Mouse (Mus musculus): ENCODE data around the gene E030025P04Rik. TPM values are rescaled to one million over a fixed set of nuclear protein-coding genes. Genes with fewer than 3 reads are reported as not detected.

Gene E030025P04Rik
- polyA plus RNA-seq (2012; rRNA removed): not detected in 2 replicates

DNA sequence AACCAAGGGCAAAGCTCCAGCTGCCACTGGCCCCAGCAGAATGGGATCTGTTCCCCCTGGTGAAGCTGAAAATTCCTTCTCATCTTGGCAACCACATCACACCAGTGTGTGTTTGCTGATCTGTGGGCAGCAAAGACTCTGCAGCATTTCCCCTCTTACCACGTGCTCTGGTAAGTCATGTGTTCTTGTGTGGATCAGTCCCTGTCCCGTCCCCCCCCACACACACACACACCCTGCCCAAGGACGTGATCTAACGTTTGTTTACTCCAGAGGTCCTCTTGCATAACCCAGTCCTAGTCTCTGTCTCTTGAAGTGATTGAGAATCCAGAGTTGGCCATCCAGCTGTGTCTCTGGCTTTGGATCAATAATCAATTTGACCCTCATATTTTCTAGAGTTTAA is at the start of gene E030025P04Rik:
TSS of gene E030025P04Rik (minus strand) at position 134 of the 400 bp plus-strand sequence.
- H3K4me1 ChIP-seq (ENCODE audit: control insufficient read depth, insufficient read depth, low read length): no peaks in the 10 kb centered on the region
- H3K4me3 ChIP-seq (replicated peaks; ENCODE audit: insufficient read depth, low read depth, low read length): no peak within 1 kb of the TSS
- no peaks in the 10 kb centered on the region for H3K27me3 ChIP-seq (ENCODE audit: control insufficient read depth, insufficient read depth, low read length)
- H3K27ac ChIP-seq (ENCODE audit: insufficient read depth, low read length): no peak within 1 kb of the TSS
- WGBS: 61% methylated on average over 4 of the region's 4 CpGs
- no peak for TF ChIP-seq POLR2A (IDR thresholded peaks at IDR 0.05; ENCODE audit: borderline replicate concordance, insufficient read depth, low read length)
- TF ChIP-seq CTCF (IDR thresholded peaks at IDR 0.05; ENCODE audit: borderline replicate concordance, insufficient read depth, low read depth, low read length): no peak
- DNase-seq: no peak

DNA sequence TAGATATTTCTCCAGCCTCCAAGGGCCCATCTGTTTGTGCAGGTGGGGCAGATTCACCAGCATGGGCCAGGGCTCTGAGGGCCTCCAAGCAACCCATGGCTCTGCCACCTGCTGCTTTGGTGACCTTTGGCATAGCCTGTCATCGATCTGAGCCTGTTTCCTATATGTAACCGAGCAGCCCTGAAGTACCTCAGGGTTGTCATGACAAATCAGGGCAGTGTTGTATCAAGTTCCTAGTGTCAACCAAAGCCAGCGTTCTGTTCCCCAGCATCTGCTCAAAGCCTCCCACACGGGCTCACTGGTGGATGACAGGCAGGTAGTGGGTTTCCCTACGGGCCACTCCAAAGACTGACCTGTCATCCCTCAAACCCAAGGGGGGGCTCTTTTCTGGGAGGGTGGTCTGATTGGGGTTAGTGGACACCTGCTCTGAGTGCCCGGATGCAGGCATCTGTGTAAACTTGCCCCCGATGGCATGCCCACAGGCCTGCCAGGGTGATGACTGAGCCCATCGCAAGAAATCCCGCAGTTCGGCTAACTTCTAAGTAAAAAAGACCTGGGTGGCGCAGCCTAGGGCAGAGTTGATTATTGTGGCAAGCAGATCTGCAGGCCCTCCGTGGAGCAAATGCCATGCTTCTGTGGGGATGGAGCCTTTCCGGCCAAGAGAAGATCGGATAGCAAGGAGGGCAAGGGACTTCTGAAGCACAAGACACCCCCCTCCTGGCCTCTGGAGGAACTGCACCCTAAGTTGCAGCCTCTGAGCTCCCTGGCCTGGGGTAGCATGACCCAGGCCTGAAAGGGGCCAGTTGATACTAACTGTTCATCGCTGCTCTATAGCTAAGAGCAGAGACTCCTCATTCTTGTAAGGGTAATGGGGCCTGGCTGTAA is 48.7 kb upstream of the E030025P04Rik start:
- TF ChIP-seq POLR2A (IDR thresholded peaks at IDR 0.05; ENCODE audit: borderline replicate concordance, insufficient read depth, low read length) (no peak), CTCF (IDR thresholded peaks at IDR 0.05; ENCODE audit: borderline replicate concordance, insufficient read depth, low read depth, low read length) (peak; percentile 93)
- Histone ChIP-seq H3K27ac (ENCODE audit: insufficient read depth, low read length) (no peak overlapping the region), H3K4me1 (ENCODE audit: control insufficient read depth, insufficient read depth, low read length) (no peaks in the 10 kb centered on the region; the same call in 1 of the 2 replicates), H3K27me3 (ENCODE audit: control insufficient read depth, insufficient read depth, low read length) (no peaks in the 10 kb centered on the region), H3K4me3 (replicated peaks; ENCODE audit: insufficient read depth, low read depth, low read length) (no peak overlapping the region)
- peak; percentile 59 to 78 for DNase-seq
- 29% methylated on average over 15 of the region's 15 CpGs for WGBS

DNA sequence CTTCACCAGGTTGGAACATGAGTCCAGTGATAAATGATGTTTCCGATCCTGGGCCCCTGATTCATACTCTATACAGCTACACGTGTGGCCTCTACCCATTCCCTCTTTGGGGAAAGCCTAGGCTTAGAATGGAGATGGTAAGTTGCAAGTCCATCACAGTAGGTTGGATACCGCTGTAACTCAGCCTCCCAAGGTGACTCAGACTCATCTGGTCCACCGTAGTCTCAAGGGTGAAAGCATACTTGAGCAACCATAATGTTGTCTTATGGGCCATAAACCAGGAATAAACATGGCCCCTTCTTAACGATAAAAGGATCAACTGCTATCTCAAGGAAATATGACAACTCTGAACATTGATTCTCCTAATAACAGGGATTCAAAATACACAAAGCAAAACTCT is 44.1 kb upstream of the E030025P04Rik start:
- H3K27ac ChIP-seq (ENCODE audit: insufficient read depth, low read length): no peak overlapping the region
- H3K4me1 ChIP-seq (ENCODE audit: control insufficient read depth, insufficient read depth, low read length): peaks cover 8% of the 10 kb centered on the region; the same call in 1 of the 2 replicates
- WGBS: 93% methylated on average over 5 of the region's 5 CpGs
- H3K27me3 ChIP-seq (ENCODE audit: control insufficient read depth, insufficient read depth, low read length): no peaks in the 10 kb centered on the region; the same call in 1 of the 2 replicates
- TF ChIP-seq CTCF (IDR thresholded peaks at IDR 0.05; ENCODE audit: borderline replicate concordance, insufficient read depth, low read depth, low read length) (no peak), POLR2A (IDR thresholded peaks at IDR 0.05; ENCODE audit: borderline replicate concordance, insufficient read depth, low read length) (no peak)
- DNase-seq: no peak
- H3K4me3 ChIP-seq (replicated peaks; ENCODE audit: insufficient read depth, low read depth, low read length): no peak overlapping the region

DNA sequence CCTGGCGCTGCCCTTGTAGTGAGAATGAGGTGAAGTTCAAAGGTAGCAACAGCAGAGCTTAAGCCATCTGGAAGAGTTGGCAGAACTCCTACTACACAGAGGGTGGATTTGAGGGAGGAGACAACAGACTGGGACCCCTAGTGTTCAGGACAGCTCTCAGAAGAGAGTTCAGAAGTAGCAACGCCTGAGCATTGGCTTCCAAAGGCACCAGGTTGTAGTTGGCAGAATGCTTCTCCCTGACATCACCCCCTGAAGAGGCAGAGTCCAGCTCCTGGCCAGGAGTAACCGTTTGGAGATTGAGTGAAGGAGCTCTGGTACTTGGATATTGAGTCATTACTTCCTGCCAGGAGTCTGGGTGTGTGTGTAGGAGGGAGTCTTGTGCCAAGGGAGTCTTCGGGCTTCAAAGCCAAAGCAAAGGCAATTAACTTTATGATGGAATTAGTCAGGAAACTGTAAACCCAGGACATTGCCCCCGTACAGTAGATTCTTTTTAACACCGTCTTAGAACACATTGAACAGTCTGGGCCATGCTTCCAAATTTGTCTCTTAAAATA is 43.5 kb upstream of the E030025P04Rik start:
- Histone ChIP-seq H3K27me3 (ENCODE audit: control insufficient read depth, insufficient read depth, low read length) (no peaks in the 10 kb centered on the region; the same call in 1 of the 2 replicates), H3K4me1 (ENCODE audit: control insufficient read depth, insufficient read depth, low read length) (peaks cover 8% of the 10 kb centered on the region; the same call in 1 of the 2 replicates), H3K27ac (ENCODE audit: insufficient read depth, low read length) (no peak overlapping the region), H3K4me3 (replicated peaks; ENCODE audit: insufficient read depth, low read depth, low read length) (no peak overlapping the region)
- no peak for TF ChIP-seq CTCF (IDR thresholded peaks at IDR 0.05; ENCODE audit: borderline replicate concordance, insufficient read depth, low read depth, low read length)
- DNase-seq: peak; percentile 30 to 52
- WGBS: 30% methylated on average over 6 of the region's 6 CpGs

DNA sequence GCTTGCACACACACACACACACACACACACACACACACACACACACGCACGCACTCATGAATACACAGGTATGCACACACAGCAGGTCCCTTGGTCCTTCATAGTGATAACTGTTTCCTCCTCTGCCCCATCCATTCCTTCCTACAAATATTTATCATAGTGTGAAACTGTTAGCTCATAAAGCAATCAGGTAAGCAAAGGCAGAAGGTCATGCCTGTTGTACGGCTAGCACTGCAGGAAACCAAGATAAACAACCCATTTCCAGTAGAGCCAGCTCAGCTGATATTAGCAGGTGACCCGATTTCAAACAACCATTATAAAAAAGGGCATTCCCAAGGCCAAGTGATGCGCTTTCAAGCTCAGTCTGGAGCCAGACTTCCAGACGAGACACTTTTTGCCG is 36.9 kb upstream of the E030025P04Rik start:
- TF ChIP-seq CTCF (IDR thresholded peaks at IDR 0.05; ENCODE audit: borderline replicate concordance, insufficient read depth, low read depth, low read length) (no peak), POLR2A (IDR thresholded peaks at IDR 0.05; ENCODE audit: borderline replicate concordance, insufficient read depth, low read length) (no peak)
- 73% methylated on average over 7 of the region's 7 CpGs for WGBS
- Histone ChIP-seq H3K4me1 (ENCODE audit: control insufficient read depth, insufficient read depth, low read length) (no peaks in the 10 kb centered on the region; the same call in 1 of the 2 replicates), H3K27ac (ENCODE audit: insufficient read depth, low read length) (no peak overlapping the region), H3K4me3 (replicated peaks; ENCODE audit: insufficient read depth, low read depth, low read length) (no peak overlapping the region), H3K27me3 (ENCODE audit: control insufficient read depth, insufficient read depth, low read length) (no peaks in the 10 kb centered on the region; the same call in 1 of the 2 replicates)
- DNase-seq: no peak

DNA sequence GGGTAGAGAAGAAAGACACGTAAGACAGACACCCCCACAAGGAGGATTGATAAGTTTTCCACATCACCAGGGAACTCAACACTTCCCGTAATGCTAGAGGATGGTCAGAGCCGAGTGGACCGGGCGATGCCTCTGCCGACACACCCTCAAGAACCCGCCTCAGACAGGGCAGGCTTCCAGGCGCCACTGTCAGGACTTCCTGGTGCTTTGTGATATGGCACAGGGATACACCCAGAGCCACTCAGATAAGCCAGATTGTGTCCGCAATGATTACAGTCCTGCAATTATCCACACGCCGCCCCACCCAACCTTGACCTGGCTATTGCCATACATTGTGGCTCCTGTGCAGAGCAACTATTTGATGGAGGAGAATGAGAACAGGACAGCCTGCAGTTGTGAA is 36.1 kb upstream of the E030025P04Rik start:
- Histone ChIP-seq H3K27me3 (ENCODE audit: control insufficient read depth, insufficient read depth, low read length) (no peaks in the 10 kb centered on the region; the same call in 1 of the 2 replicates), H3K27ac (ENCODE audit: insufficient read depth, low read length) (no peak overlapping the region), H3K4me3 (replicated peaks; ENCODE audit: insufficient read depth, low read depth, low read length) (no peak overlapping the region), H3K4me1 (ENCODE audit: control insufficient read depth, insufficient read depth, low read length) (no peaks in the 10 kb centered on the region; the same call in 1 of the 2 replicates)
- 96% methylated on average over 11 of the region's 11 CpGs for WGBS
- DNase-seq: no peak
- TF ChIP-seq CTCF (IDR thresholded peaks at IDR 0.05; ENCODE audit: borderline replicate concordance, insufficient read depth, low read depth, low read length) (no peak), POLR2A (IDR thresholded peaks at IDR 0.05; ENCODE audit: borderline replicate concordance, insufficient read depth, low read length) (no peak)

DNA sequence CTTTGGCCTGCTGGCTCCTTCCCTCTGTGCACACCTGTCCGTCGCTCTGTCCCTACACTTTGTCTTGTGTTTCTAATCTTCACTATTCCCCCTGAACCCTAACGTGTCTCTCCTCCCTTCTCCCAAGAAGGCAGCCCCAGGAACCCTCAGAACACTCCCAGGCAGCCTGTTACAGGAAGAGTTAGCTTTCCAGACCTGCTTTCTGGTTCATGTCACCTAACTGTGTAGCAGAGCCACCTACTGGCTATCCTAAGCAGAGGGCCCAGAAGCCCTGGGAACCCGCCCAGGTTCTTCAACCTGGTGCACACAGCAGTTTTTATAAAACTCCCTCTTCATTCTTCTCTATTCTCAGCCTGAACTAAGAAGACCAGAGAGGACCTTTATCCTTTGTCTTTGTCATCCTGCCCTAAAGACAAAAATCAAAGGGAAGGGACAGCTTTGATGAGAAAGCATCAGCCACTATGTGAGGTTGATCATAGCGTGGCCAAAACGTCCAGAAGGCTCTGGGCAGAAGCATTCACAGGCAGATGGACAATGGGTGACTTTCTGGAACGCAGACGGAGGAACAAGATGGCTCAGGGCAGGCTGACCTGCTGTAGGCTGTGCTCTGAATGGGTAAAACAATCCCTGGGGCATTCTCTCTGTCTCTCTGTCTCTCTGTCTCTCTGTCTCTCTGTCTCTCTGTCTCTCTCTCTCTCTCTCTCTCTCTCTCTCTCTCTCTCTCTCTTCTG is 34.8 kb upstream of the E030025P04Rik start:
- Histone ChIP-seq H3K4me3 (replicated peaks; ENCODE audit: insufficient read depth, low read depth, low read length) (no peak overlapping the region), H3K27me3 (ENCODE audit: control insufficient read depth, insufficient read depth, low read length) (no peaks in the 10 kb centered on the region), H3K4me1 (ENCODE audit: control insufficient read depth, insufficient read depth, low read length) (no peaks in the 10 kb centered on the region; the same call in 1 of the 2 replicates), H3K27ac (ENCODE audit: insufficient read depth, low read length) (no peak overlapping the region)
- TF ChIP-seq POLR2A (IDR thresholded peaks at IDR 0.05; ENCODE audit: borderline replicate concordance, insufficient read depth, low read length) (no peak), CTCF (IDR thresholded peaks at IDR 0.05; ENCODE audit: borderline replicate concordance, insufficient read depth, low read depth, low read length) (peak; percentile 74)
- 16% methylated on average over 8 of the region's 8 CpGs for WGBS
- peak; percentile 63 to 70 for DNase-seq
